Mouse (Mus musculus): ENCODE results near the gene Mamstr.

GRCm38 (mm10) chr7:45640191-45640957 lies 597 bp downstream of the Mamstr start:
- TF ChIP-seq POLR2A (IDR thresholded peaks at IDR 0.05; ENCODE audit: low read depth, low read length) (no peak), CTCF (IDR thresholded peaks at IDR 0.05; ENCODE audit: extremely low read depth, insufficient read depth, insufficient read length, insufficient replicate concordance) (no peak)
